Mouse (Mus musculus) forebrain, embryonic 15.5 days (tissue): ENCODE data around the gene Rc3h1. TPM values are rescaled to one million over a fixed set of nuclear protein-coding genes. Genes with fewer than 3 reads are reported as not detected.
A peak's percentile ranks its signal among the peaks of the same experiment; 100 is the strongest.
"Not testable (repeated sequence)": the region's sequence is repeated elsewhere in the genome, so short reads cannot be mapped to it uniquely, and the experiment has no call there.

Source experiments
- ATAC-seq: fragments of 200-750 bp; cut with Nextera tagmentation; replicated peaks from 2 replicates; pipeline ENCODE4 v1.8.0; 2017; ENCODE audit warnings: mild to moderate bottlenecking, moderate TSS enrichment, moderate library complexity
- H3K27ac ChIP-seq: fragments of 300-500 bp; sonication (generic); replicated peaks from 2 replicates; pipeline ENCODE4 v1.5.1; 2015; ENCODE audit warnings: mild to moderate bottlenecking, inconsistent platforms
- H3K27me3 ChIP-seq: fragments of 300-500 bp; sonication (generic); 2 replicates; pipeline ENCODE4 v1.6.1; 2015; ENCODE audit warnings: inconsistent platforms
- H3K36me3 ChIP-seq: fragments of 300-500 bp; sonication (generic); 2 replicates; pipeline ENCODE4 v1.6.1; 2015; ENCODE audit warnings: mild to moderate bottlenecking, inconsistent platforms
- H3K4me1 ChIP-seq: fragments of 300-500 bp; sonication (generic); 2 replicates; pipeline ENCODE4 v1.6.1; 2015; ENCODE audit warnings: inconsistent platforms
- H3K4me2 ChIP-seq: fragments of 300-500 bp; sonication (generic); replicated peaks from 2 replicates; pipeline ENCODE4 v1.6.1; 2015; ENCODE audit warnings: mild to moderate bottlenecking, inconsistent platforms
- H3K4me3 ChIP-seq: fragments of 300-500 bp; sonication (generic); 2 replicates; pipeline ENCODE4 v1.5.1; 2015; ENCODE audit warnings: mild to moderate bottlenecking, inconsistent platforms
- H3K9ac ChIP-seq: fragments of 300-500 bp; sonication (generic); replicated peaks from 2 replicates; pipeline ENCODE4 v1.6.1; 2015; ENCODE audit warnings: mild to moderate bottlenecking, inconsistent platforms
- H3K9me3 ChIP-seq: fragments of 300-500 bp; sonication (generic); 2 replicates; pipeline ENCODE4 v1.6.1; 2016; ENCODE audit warnings: inconsistent platforms
- WGBS: fragments of 180-500 bp; shearing (Covaris S2); methylation state at CpG from one replicate; pipeline ENCODE4 v1.1.7; 2015; ENCODE audit warnings: mixed read lengths; 5-methylcytosine and 5-hydroxymethylcytosine counted together
- polyA plus RNA-seq: library from polyadenylated mRNA; unstranded; fragments of >200 nt; fragmentation: Nextera tagmentation; extraction: Ambion mirVana; gene quantifications from 2 replicates; pipeline ENCODE4 v1.2.1, GENCODE M21; 2015

Gene Rc3h1
- polyA plus RNA-seq: 7.7 and 8.3 TPM in 2 replicates

DNA sequence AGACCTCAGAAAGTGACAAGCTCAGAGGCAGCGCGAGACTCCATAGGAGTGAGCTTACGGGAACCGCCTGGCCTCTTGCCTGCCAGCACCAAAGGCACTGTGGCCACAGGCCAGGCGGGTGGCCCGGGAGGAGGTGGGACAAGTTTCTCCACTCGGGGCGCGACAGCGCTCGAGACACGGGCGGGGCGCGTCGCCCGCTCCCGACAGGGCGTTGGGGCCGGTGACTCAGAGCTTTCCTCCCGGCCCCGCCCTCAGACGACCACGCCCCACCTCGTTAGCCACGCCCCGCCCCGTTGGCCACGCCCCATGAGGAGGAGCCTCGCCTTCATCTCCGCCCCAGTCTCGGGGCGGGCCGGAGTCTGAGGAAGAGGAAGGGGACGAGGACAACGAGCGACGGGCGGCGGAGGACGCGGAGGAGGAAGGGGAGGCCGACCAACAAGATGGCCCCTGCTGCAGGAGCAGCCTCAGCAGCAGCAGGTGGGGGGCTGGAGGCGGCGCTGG is at the start of gene Rc3h1:
Gene Rc3h1, plus strand, starts transcription at position 362 of the 501 bp plus-strand sequence.
- Histone ChIP-seq H3K4me2 (peak within 1 kb of the TSS; percentile 69), H3K36me3 (no peaks in the 10 kb centered on the region), H3K4me1 (peaks cover 24% of the 10 kb centered on the region), H3K27me3 (no peaks in the 10 kb centered on the region), H3K9ac (peak within 1 kb of the TSS; percentile 97), H3K9me3 (no peaks in the 10 kb centered on the region), H3K4me3 (peak within 1 kb of the TSS; percentile 97), H3K27ac (peak within 1 kb of the TSS; percentile 90)
- ATAC-seq: peak; percentile 96
- WGBS: under 1% methylated on average over 42 of the region's 45 CpGs

DNA sequence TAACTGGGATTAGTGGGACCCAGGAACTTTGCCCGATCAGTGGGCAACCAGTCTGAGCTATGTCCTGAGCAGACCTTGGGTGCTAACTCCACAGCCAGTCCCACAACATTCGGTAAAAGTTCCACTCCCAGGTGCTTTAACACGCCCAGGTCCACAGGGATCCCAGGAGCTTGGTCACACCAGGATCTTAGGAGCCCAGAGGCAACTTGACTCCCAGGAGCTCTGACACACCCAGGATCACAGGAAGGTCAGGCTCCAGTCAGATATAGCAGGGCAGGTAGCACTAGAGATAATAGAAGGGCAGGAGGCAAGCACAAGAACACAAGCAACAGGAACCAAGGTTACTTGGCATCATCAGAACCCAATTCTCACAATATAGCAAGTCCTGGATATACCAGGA is 48.1 kb upstream of the Rc3h1 start:
- Histone ChIP-seq H3K4me1 (no peaks in the 10 kb centered on the region), H3K27me3 (no peaks in the 10 kb centered on the region), H3K4me3 (no peak overlapping the region), H3K4me2 (no peak overlapping the region), H3K9me3 (no peaks in the 10 kb centered on the region), H3K27ac (no peak overlapping the region), H3K9ac (no peak overlapping the region), H3K36me3 (no peaks in the 10 kb centered on the region)
- WGBS: 89% methylated on average over 3 of the region's 3 CpGs
- no peak for ATAC-seq

DNA sequence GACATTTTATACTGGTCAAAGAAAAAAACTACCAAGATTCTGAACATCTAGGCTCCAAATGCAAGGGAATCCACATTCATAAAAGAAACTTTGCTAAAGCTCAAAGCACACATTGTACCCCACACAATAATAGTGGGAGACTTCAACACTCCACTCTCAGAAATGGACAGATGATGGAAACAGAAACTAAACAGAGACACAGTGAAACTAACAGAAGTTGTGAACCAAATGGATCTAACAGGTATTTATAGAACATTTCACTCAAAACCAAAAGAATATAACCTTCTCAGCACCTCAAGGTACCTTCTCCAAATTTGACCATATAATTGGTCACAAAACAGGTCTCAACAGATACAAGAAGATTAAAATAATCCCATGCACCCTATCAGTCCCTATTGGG is 46.3 kb upstream of the Rc3h1 start:
- H3K9ac ChIP-seq, H3K4me2 ChIP-seq, H3K36me3 ChIP-seq, H3K27me3 ChIP-seq, H3K4me3 ChIP-seq, ATAC-seq, H3K4me1 ChIP-seq, H3K27ac ChIP-seq, H3K9me3 ChIP-seq: not testable (repeated sequence)

DNA sequence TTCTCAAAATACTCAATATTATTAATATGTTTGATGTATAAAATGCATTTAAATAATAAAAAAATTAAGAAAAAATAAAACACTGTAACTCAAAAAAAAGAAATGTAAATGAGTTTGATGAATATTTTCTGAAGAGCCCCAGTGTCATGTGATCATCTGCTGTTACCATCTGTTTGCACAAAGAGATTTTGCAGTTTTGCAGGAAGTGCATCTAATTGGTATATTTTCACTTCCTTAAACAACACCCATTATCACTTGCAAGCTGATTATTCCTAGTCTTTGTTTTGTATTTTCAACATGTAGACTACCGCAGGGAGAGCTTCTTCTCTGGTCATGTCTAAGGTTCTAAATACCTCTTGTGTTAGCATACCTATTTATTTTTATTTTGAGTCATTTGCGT is 45.1 kb upstream of the Rc3h1 start:
- Histone ChIP-seq H3K4me2 (no peak overlapping the region), H3K36me3 (no peaks in the 10 kb centered on the region), H3K27me3 (no peaks in the 10 kb centered on the region), H3K4me3 (no peak overlapping the region), H3K4me1 (no peaks in the 10 kb centered on the region), H3K9ac (no peak overlapping the region), H3K9me3 (no peaks in the 10 kb centered on the region), H3K27ac (no peak overlapping the region)
- 0 out of 2 replicates have a peak, but pooled peaks have one; percentile 13 for ATAC-seq
- 79% methylated on average over 2 of the region's 2 CpGs for WGBS

DNA sequence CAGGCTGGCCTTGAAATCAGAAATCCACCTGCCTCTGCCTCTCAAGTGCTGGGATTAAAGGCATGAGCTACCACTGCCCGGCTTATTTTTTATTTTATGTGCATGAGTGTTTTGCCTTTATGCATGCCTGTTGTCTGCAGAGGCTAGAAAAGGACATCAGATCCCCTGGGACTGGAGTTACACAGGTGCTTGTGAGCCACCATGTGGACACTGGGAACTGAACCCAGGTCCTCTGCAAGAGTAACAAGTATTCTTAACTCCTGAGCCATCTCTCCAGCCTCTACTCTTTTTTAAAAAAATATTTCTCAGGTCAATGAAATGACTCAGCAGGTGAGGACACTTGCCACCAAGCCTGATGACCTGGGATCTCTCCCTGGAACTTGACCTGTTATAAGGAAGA is 44.6 kb upstream of the Rc3h1 start:
- no peak for ATAC-seq
- no peak overlapping the region for H3K4me3 ChIP-seq
- H3K9ac ChIP-seq: no peak overlapping the region
- no peaks in the 10 kb centered on the region for H3K36me3 ChIP-seq
- H3K4me1 ChIP-seq: no peaks in the 10 kb centered on the region
- 86% methylated on average over 1 of the region's 1 CpGs for WGBS
- H3K27me3 ChIP-seq: no peaks in the 10 kb centered on the region
- no peaks in the 10 kb centered on the region for H3K9me3 ChIP-seq
- no peak overlapping the region for H3K27ac ChIP-seq
- no peak overlapping the region for H3K4me2 ChIP-seq

DNA sequence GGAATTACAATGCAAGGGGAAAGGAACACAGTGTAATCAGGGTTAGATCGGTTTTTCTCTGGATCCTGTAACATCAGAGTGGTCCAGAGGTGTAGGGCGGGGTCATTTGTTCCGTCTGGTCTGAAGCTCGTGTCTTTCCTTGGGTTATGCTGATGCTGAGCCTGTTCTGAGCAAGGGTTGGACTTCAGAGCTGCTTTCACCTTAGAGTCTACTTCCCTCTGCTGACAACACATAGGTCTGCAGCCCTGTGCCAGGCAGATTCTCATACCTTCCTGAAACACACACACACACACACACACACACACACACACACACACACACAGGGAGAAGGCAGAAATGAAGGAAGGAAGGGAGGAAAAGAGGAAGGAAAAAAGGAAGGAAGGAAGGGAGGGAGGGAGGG is 43.2 kb upstream of the Rc3h1 start:
- H3K4me2 ChIP-seq: no peak overlapping the region

DNA sequence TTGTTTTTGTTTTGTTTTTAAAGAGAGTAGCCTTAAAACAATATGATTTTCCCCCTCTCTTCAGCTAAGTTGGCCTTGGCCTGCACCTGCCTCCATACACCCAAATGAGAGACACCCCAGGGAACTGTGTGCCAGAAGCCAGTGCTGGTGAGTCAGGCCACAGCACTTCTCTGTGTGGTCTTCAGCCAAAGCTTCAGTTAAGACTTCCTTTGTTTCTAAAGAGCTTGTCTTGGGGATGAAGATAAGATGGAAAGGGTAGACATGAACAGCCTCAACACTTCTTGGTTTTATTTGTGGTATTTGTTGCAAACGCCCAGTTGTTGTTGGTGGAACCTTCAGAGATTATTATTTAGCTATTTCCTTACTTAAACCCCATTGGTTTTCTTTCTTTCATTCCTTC is 31.5 kb upstream of the Rc3h1 start:
- no peak for ATAC-seq
- no peaks in the 10 kb centered on the region for H3K9me3 ChIP-seq
- H3K36me3 ChIP-seq: no peaks in the 10 kb centered on the region
- H3K4me3 ChIP-seq: no peak overlapping the region
- H3K27ac ChIP-seq: no peak overlapping the region
- no peaks in the 10 kb centered on the region for H3K4me1 ChIP-seq
- H3K27me3 ChIP-seq: no peaks in the 10 kb centered on the region
- no peak overlapping the region for H3K9ac ChIP-seq
- H3K4me2 ChIP-seq: no peak overlapping the region
- WGBS: 89% methylated on average over 1 of the region's 1 CpGs

More for the DNA sequence above, 43.2 kb upstream of the Rc3h1 start:
- H3K4me3 ChIP-seq: no peak overlapping the region
- no peak for ATAC-seq
- no peaks in the 10 kb centered on the region for H3K9me3 ChIP-seq
- no peaks in the 10 kb centered on the region for H3K27me3 ChIP-seq
- H3K9ac ChIP-seq: no peak overlapping the region
- H3K27ac ChIP-seq: no peak overlapping the region
- H3K4me1 ChIP-seq: no peaks in the 10 kb centered on the region
- no peaks in the 10 kb centered on the region for H3K36me3 ChIP-seq
- 79% methylated on average over 4 of the region's 4 CpGs for WGBS

DNA sequence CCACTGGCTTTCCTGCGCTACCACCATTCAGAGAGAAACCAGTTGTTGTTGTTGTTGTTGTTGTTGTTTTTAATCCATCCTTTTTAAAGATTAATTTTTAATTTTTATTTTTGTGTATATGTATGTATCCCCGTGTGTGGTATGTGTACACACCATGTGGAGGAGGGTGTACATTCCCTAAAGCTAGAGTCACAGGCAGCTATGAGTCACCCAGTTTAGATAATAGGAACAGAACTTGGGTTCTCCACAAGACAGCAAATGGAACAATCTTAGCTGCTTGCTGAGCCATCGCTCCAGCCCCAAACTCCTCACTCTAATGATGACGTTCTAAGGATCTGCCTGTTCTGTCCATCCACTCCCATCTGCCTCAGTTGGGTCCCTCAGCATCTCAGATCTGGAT is 29.2 kb upstream of the Rc3h1 start:
- H3K27ac ChIP-seq: no peak overlapping the region
- no peak for ATAC-seq
- no peaks in the 10 kb centered on the region for H3K4me1 ChIP-seq
- H3K9ac ChIP-seq: no peak overlapping the region
- H3K36me3 ChIP-seq: no peaks in the 10 kb centered on the region
- H3K27me3 ChIP-seq: no peaks in the 10 kb centered on the region
- WGBS: 94% methylated on average over 4 of the region's 4 CpGs
- H3K4me2 ChIP-seq: no peak overlapping the region
- H3K9me3 ChIP-seq: no peaks in the 10 kb centered on the region
- H3K4me3 ChIP-seq: no peak overlapping the region

DNA sequence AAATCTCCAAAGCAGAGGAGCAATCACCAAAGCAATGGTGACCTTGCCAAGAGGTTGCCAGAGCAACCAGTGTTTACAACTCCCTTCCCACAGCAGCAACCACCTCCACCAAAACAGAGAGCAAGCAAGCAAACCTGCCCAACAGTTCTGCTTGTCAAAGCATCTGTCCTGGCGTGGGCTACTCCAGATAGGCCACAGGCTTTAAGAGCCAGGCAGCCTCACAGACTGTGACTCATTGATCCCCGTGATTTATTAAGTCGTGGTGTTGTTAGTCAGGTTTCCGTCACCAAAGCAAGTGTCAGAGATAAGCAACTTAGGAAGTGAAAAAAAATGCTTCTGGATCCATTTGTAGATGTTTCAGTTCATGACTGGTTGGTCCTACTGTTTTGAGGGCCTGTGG is 27.7 kb upstream of the Rc3h1 start:
- H3K27me3 ChIP-seq: no peaks in the 10 kb centered on the region
- H3K4me2 ChIP-seq: no peak overlapping the region
- H3K36me3 ChIP-seq: no peaks in the 10 kb centered on the region
- no peaks in the 10 kb centered on the region for H3K4me1 ChIP-seq
- no peak for ATAC-seq
- no peak overlapping the region for H3K9ac ChIP-seq
- H3K27ac ChIP-seq: no peak overlapping the region
- 85% methylated on average over 4 of the region's 4 CpGs for WGBS
- H3K4me3 ChIP-seq: no peak overlapping the region
- H3K9me3 ChIP-seq: no peaks in the 10 kb centered on the region

DNA sequence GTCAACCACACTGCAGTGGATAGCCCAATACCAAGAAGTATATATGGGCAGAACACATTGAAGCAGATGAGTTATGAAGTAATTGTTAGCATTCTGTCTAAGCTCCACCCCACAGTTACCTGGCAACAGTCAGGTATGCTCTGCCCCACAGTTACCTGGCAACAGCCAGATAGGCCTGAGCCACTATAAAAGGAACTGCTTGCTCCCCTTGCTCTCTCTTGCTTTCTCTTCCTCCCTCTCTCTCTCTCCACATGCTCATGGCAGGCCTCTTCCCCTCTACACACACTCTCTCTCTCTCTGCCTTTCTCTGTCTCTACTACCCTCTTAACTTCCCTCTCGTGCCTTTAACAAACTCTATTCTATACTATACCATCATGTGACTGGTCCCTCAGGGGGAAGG is 24.8 kb upstream of the Rc3h1 start:
- H3K9ac ChIP-seq, H3K4me2 ChIP-seq, H3K27me3 ChIP-seq, ATAC-seq, H3K27ac ChIP-seq, H3K36me3 ChIP-seq, H3K4me3 ChIP-seq, H3K9me3 ChIP-seq, H3K4me1 ChIP-seq: not testable (repeated sequence)
- 80% methylated on average over 1 of the region's 1 CpGs for WGBS

DNA sequence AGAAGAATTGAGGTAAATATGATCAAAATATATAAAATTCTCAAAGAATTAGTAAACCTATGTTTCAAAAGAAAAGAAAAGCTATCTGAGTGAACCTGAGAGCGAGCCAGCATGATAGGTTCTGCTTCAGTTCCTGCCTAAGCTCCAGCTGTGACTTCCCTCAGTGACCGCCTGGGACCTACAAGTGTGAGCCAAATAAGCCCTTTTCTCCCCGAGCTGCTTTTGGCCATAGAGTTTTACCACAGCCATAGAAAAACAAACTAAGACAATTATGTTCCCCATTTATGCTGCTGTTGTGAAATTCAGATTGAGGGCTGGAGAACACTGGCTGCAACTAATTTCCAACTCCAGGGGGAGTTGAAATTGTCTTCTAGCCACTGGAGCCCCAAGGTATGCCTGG is 24.2 kb upstream of the Rc3h1 start:
- WGBS: 62% methylated on average over 3 of the region's 3 CpGs
- H3K4me2 ChIP-seq: no peak overlapping the region
- no peak for ATAC-seq
- no peak overlapping the region for H3K27ac ChIP-seq
- no peaks in the 10 kb centered on the region for H3K4me1 ChIP-seq
- H3K9me3 ChIP-seq: no peaks in the 10 kb centered on the region
- H3K4me3 ChIP-seq: no peak overlapping the region
- H3K9ac ChIP-seq: no peak overlapping the region
- no peaks in the 10 kb centered on the region for H3K36me3 ChIP-seq
- no peaks in the 10 kb centered on the region for H3K27me3 ChIP-seq

DNA sequence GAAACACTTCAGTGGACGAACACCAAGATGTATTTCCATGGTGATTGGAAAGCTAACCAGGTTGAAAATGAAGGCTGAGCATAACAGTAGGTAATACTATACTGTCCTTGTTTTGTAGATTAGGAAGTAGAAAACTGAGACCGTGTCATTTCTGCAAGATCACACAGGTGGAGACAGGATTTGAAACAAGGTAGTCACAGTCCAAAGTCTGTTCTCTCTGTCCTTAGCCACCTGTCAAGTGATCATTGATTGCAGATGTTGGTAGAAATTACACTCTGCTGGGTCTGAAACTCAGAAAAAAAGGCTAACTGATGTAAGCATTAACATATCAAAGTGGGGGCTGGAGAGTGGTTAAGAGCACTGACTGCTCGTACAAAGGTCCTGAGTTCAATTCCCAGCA is 21.9 kb upstream of the Rc3h1 start:
- H3K27ac ChIP-seq: no peak overlapping the region
- H3K36me3 ChIP-seq: no peaks in the 10 kb centered on the region
- no peak overlapping the region for H3K4me3 ChIP-seq
- H3K4me1 ChIP-seq: no peaks in the 10 kb centered on the region
- no peak overlapping the region for H3K9ac ChIP-seq
- H3K9me3 ChIP-seq: no peaks in the 10 kb centered on the region
- 81% methylated on average over 3 of the region's 3 CpGs for WGBS
- ATAC-seq: no peak
- no peaks in the 10 kb centered on the region for H3K27me3 ChIP-seq
- no peak overlapping the region for H3K4me2 ChIP-seq

DNA sequence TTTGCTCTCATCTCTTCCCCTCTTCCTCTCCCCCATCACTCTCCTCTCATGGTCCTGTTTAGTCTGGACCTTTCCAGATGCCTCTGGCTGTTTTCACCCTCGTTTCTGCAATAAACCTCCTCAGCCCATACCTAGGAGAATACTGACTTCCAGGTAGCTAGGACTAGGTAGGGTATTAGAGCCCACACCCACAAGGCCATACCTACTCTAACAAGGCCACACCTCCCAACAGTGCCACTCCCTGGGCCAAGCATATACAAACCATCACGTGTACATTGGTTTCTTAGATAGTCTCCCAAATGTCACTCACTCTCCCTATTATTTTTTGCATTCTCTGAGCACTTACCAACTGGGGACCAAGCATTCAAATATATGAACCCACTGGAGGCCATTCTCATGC is 21.2 kb upstream of the Rc3h1 start:
- Histone ChIP-seq H3K36me3 (no peaks in the 10 kb centered on the region), H3K27me3 (no peaks in the 10 kb centered on the region), H3K4me1 (no peaks in the 10 kb centered on the region), H3K27ac (no peak overlapping the region), H3K4me2 (no peak overlapping the region), H3K4me3 (no peak overlapping the region), H3K9me3 (no peaks in the 10 kb centered on the region), H3K9ac (no peak overlapping the region)
- no peak for ATAC-seq
- 66% methylated on average over 2 of the region's 2 CpGs for WGBS
